Mouse (Mus musculus): Measurements from ENCODE around the gene Klrc3. TPM values are rescaled to one million over a fixed set of nuclear protein-coding genes. Genes with fewer than 3 reads are reported as not detected.

The Klrc3 gene
- polyA plus RNA-seq (2014; fragmentation: Illumina TruSeq; extraction: RNeasy Lipid Tissue Mini Kit (QIAGEN cat#74804); ENCODE audit: low read depth, low replicate concordance), result not detected

DNA sequence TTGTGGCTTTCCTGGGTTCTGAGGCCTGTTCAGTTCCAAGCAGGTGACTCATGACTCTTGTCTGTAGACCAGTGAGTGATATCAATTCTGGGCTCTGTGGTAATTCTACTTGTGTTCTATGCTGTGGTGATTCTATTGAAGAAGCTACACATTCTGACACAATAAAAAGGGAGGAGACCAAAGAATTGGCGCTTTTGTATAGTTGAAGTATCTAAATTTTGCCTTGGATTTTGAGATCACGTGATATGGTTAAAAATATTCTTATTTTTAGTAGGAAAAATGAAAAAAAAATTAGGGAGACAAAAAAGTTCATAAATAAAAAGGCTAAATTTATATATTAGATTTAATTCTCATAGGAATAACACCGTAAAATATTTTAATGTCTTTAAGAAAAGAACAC is at the start of gene Klrc3:
Klrc3 (minus strand) TSS at position 101 of the 400 bp plus-strand sequence.

DNA sequence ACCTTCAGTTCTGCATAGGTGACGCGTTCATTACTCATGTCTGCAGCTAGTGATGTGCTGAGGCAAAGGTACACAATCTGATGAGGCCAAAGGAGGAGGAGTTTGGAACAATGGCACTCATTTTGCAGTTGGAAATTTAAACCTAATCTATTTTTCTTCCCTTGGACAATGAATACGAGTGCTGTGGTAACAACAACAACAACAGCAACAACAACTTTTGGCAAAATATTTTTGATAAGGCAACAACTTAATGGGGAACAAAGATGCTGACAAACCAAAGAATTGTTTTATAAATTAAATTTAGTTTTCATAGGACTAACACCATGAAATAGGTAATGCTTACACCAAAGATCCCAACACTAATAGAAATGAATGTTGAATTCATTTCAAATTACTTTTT is 35.7 kb upstream of the Klrc3 start, which contains the start of gene Klrc1:
Klrc1 (minus strand) TSS at position 101 of the 400 bp plus-strand sequence.

DNA sequence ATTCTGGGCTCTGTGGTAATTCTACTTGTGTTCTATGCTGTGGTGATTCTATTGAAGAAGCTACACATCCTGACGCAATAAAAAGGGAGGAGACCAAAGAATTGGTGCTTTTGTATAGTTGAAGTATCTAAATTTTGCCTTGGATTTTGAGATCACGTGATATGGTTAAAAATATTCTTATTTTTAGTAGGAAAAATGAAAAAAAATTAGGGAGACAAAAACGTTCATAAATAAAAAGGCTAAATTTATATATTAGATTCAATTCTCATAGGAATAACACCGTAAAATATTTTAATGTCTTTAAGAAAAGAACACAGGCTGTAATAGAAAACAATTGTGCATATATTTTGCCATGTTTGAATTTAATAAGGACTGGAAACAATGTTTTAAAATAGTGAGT is 17.5 kb upstream of the Klrc3 start, which contains the start of gene Klrc2:
Klrc2 (minus strand) TSS at position 101 of the 400 bp plus-strand sequence.

DNA sequence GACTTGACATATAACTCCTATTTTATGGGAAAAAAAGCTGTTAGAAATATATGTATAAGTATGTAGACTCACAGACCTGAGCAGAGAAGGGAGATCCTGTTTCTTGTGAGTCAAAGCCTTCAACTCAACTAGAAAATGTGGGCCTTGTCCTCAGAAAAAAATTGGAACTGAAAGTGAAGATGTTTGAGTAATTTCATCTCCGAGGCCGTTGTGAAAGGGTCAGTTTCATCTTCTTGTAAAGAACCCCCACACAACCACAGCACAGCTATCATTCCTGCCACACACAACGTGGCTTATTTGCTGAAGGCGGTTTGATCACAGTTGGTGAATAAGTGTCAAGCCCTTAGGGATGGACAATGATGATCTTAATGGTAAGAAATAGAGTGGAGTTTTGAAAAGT is 19.4 kb downstream of the Klrc3 start, which contains the start of gene Klrk1:
Klrk1 (minus strand) TSS at position 130 of the 400 bp plus-strand sequence.

DNA sequence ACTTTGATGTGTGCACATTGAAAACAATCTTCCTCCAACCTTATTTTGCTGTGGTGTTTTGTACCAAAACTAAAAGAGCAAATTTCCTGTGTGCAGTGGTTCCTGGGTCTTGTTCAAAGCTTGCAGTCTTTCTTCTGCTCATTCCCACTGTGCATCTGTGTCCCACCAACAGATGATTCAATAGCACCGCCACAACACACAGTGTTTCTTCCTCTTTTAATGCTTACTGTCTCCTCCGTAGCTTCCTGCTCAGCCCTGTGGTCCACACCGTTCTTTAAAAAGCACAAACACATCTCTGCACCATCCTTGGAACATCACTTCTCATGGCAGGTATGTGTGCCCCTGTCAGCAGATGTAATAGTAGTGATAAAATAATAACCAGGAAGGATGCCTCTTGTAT is 51.6 kb downstream of the Klrc3 start, which contains the start of gene Klrd1:
Klrd1 (plus strand) TSS at position 275 of the 400 bp plus-strand sequence.

Other genes with a start within 250 kb of the Klrc3 start
- 22.1 TPM for gene Clec1b, start 246.0 kb downstream of the Klrc3 start, polyA plus RNA-seq (2014; fragmentation: Illumina TruSeq; extraction: RNeasy Lipid Tissue Mini Kit (QIAGEN cat#74804); ENCODE audit: low read depth, low replicate concordance)
- gene Clec9a, start 234.5 kb downstream of the Klrc3 start, polyA plus RNA-seq (2014; fragmentation: Illumina TruSeq; extraction: RNeasy Lipid Tissue Mini Kit (QIAGEN cat#74804); ENCODE audit: low read depth, low replicate concordance), result 2.5 TPM
- gene Clec1a, start 191.3 kb downstream of the Klrc3 start, polyA plus RNA-seq (2014; fragmentation: Illumina TruSeq; extraction: RNeasy Lipid Tissue Mini Kit (QIAGEN cat#74804); ENCODE audit: low read depth, low replicate concordance), result 2.4 TPM
- 0.11 TPM for gene Olr1, start 136.2 kb downstream of the Klrc3 start, polyA plus RNA-seq (2014; fragmentation: Illumina TruSeq; extraction: RNeasy Lipid Tissue Mini Kit (QIAGEN cat#74804); ENCODE audit: low read depth, low replicate concordance)
- gene Tmem52b, start 130.8 kb downstream of the Klrc3 start, polyA plus RNA-seq (2014; fragmentation: Illumina TruSeq; extraction: RNeasy Lipid Tissue Mini Kit (QIAGEN cat#74804); ENCODE audit: low read depth, low replicate concordance), result not detected
- 145 TPM for gene Gabarapl1, start 110.2 kb downstream of the Klrc3 start, polyA plus RNA-seq (2014; fragmentation: Illumina TruSeq; extraction: RNeasy Lipid Tissue Mini Kit (QIAGEN cat#74804); ENCODE audit: low read depth, low replicate concordance)
- 0.77 TPM for gene Klre1, start 65.4 kb downstream of the Klrc3 start, polyA plus RNA-seq (2014; fragmentation: Illumina TruSeq; extraction: RNeasy Lipid Tissue Mini Kit (QIAGEN cat#74804); ENCODE audit: low read depth, low replicate concordance)
- 4.5 TPM for gene Klrd1, start 51.6 kb downstream of the Klrc3 start, polyA plus RNA-seq (2014; fragmentation: Illumina TruSeq; extraction: RNeasy Lipid Tissue Mini Kit (QIAGEN cat#74804); ENCODE audit: low read depth, low replicate concordance)
- 5.4 TPM for gene Klrk1, start 19.5 kb downstream of the Klrc3 start, polyA plus RNA-seq (2014; fragmentation: Illumina TruSeq; extraction: RNeasy Lipid Tissue Mini Kit (QIAGEN cat#74804); ENCODE audit: low read depth, low replicate concordance)
- 0.40 TPM for gene Klrc2, start 17.4 kb upstream of the Klrc3 start, polyA plus RNA-seq (2014; fragmentation: Illumina TruSeq; extraction: RNeasy Lipid Tissue Mini Kit (QIAGEN cat#74804); ENCODE audit: low read depth, low replicate concordance)
- 0.90 TPM for gene Klrc1, start 35.6 kb upstream of the Klrc3 start, polyA plus RNA-seq (2014; fragmentation: Illumina TruSeq; extraction: RNeasy Lipid Tissue Mini Kit (QIAGEN cat#74804); ENCODE audit: low read depth, low replicate concordance)
- gene Klri1, start 73.8 kb upstream of the Klrc3 start, polyA plus RNA-seq (2014; fragmentation: Illumina TruSeq; extraction: RNeasy Lipid Tissue Mini Kit (QIAGEN cat#74804); ENCODE audit: low read depth, low replicate concordance), result not detected
- gene Klri2, start 97.1 kb upstream of the Klrc3 start, polyA plus RNA-seq (2014; fragmentation: Illumina TruSeq; extraction: RNeasy Lipid Tissue Mini Kit (QIAGEN cat#74804); ENCODE audit: low read depth, low replicate concordance), result 0.19 TPM
- gene Gm156, start 140.9 kb upstream of the Klrc3 start, polyA plus RNA-seq (2014; fragmentation: Illumina TruSeq; extraction: RNeasy Lipid Tissue Mini Kit (QIAGEN cat#74804); ENCODE audit: low read depth, low replicate concordance), result not detected
- not detected for gene Gm17631, start 219.3 kb upstream of the Klrc3 start, polyA plus RNA-seq (2014; fragmentation: Illumina TruSeq; extraction: RNeasy Lipid Tissue Mini Kit (QIAGEN cat#74804); ENCODE audit: low read depth, low replicate concordance)
- not detected for gene Klra17, start 233.3 kb upstream of the Klrc3 start, polyA plus RNA-seq (2014; fragmentation: Illumina TruSeq; extraction: RNeasy Lipid Tissue Mini Kit (QIAGEN cat#74804); ENCODE audit: low read depth, low replicate concordance)